Mouse (Mus musculus) midbrain, embryonic 12.5 days (tissue): ENCODE data around the gene Map1s. TPM values are rescaled to one million over a fixed set of nuclear protein-coding genes. Genes with fewer than 3 reads are reported as not detected.

Experiments
- ATAC-seq: fragments of 200-750 bp; cut with Nextera tagmentation; 2 replicates; pipeline ENCODE4 v1.8.0; 2017; ENCODE audit warnings: low read depth, moderate TSS enrichment, moderate library complexity; ENCODE audit not compliant: low FRiP score
- H3K27ac ChIP-seq: fragments of 300-500 bp; sonication (generic); replicated peaks from 2 replicates; pipeline ENCODE4 v1.5.1; 2016; ENCODE audit warnings: mild to moderate bottlenecking
- H3K27me3 ChIP-seq: fragments of 300-500 bp; sonication (generic); 2 replicates; pipeline ENCODE4 v1.6.1; 2016; ENCODE audit warnings: mild to moderate bottlenecking
- H3K36me3 ChIP-seq: fragments of 300-500 bp; sonication (generic); 2 replicates; pipeline ENCODE4 v1.6.1; 2016
- H3K4me1 ChIP-seq: fragments of 300-500 bp; sonication (generic); 2 replicates; pipeline ENCODE4 v1.6.1; 2016
- H3K4me2 ChIP-seq: fragments of 300-500 bp; sonication (generic); replicated peaks from 2 replicates; pipeline ENCODE4 v1.6.1; 2016; ENCODE audit warnings: mild to moderate bottlenecking, moderate library complexity
- H3K4me3 ChIP-seq: fragments of 300-500 bp; sonication (generic); 2 replicates; pipeline ENCODE4 v1.5.1; 2016; ENCODE audit warnings: mild to moderate bottlenecking
- H3K9ac ChIP-seq: fragments of 300-500 bp; sonication (generic); replicated peaks from 2 replicates; pipeline ENCODE4 v1.6.1; 2016; ENCODE audit warnings: mild to moderate bottlenecking, moderate library complexity
- H3K9me3 ChIP-seq: fragments of 300-500 bp; sonication (generic); 2 replicates; pipeline ENCODE4 v1.6.1; 2016; ENCODE audit warnings: mild to moderate bottlenecking
- WGBS: fragments of 180-500 bp; shearing (Covaris S2); methylation state at CpG from one replicate; pipeline ENCODE4 v1.1.7; 2016; 5-methylcytosine and 5-hydroxymethylcytosine counted together
- polyA plus RNA-seq: library from polyadenylated mRNA; unstranded; fragments of >200 nt; fragmentation: Nextera tagmentation; extraction: Ambion mirVana; gene quantifications from 2 replicates; pipeline ENCODE4 v1.2.1, GENCODE M21; 2016

Gene Map1s
- polyA plus RNA-seq, 1 experiment from 2014 or later: 61.0 TPM

GRCm38 (mm10) chr8:70880546-70880945 is 25.2 kb upstream of the Map1s start:
- H3K27me3 ChIP-seq: peaks cover 1% of the 10 kb centered on the region
- H3K4me3 ChIP-seq: no peak overlapping the region
- H3K9me3 ChIP-seq: no peaks in the 10 kb centered on the region
- peaks cover 8% of the 10 kb centered on the region; the same call in 1 of the 2 replicates for H3K4me1 ChIP-seq
- H3K36me3 ChIP-seq: no peaks in the 10 kb centered on the region
- no peak overlapping the region for H3K27ac ChIP-seq
- no peak overlapping the region for H3K4me2 ChIP-seq
- ATAC-seq: no peak
- H3K9ac ChIP-seq: no peak overlapping the region
- 32% methylated on average over 11 of the region's 11 CpGs for WGBS

GRCm38 (mm10) chr8:70884186-70884585 is 21.5 kb upstream of the Map1s start:
- ATAC-seq: no peak
- no peaks in the 10 kb centered on the region for H3K36me3 ChIP-seq
- H3K27me3 ChIP-seq: peaks cover 27% of the 10 kb centered on the region
- H3K4me2 ChIP-seq: no peak overlapping the region
- no peak overlapping the region for H3K9ac ChIP-seq
- H3K4me3 ChIP-seq: no peak overlapping the region
- WGBS: 87% methylated on average over 4 of the region's 4 CpGs
- H3K4me1 ChIP-seq: peaks cover 13% of the 10 kb centered on the region
- H3K9me3 ChIP-seq: no peaks in the 10 kb centered on the region
- no peak overlapping the region for H3K27ac ChIP-seq

GRCm38 (mm10) chr8:70884683-70885082 is 21.0 kb upstream of the Map1s start:
- Histone ChIP-seq H3K4me2 (no peak overlapping the region), H3K9ac (no peak overlapping the region), H3K4me1 (peaks cover 10% of the 10 kb centered on the region), H3K9me3 (no peaks in the 10 kb centered on the region), H3K36me3 (no peaks in the 10 kb centered on the region), H3K27me3 (peaks cover 30% of the 10 kb centered on the region), H3K27ac (no peak overlapping the region), H3K4me3 (no peak overlapping the region)
- no peak for ATAC-seq
- 92% methylated on average over 10 of the region's 10 CpGs for WGBS

- H3K4me2 ChIP-seq: no peak overlapping the region
- H3K4me3 ChIP-seq: no peak overlapping the region
- no peak overlapping the region for H3K9ac ChIP-seq
- peaks cover 5% of the 10 kb centered on the region for H3K4me1 ChIP-seq
- WGBS: 17% methylated on average over 12 of the region's 12 CpGs
- H3K36me3 ChIP-seq: no peaks in the 10 kb centered on the region
- no peaks in the 10 kb centered on the region for H3K9me3 ChIP-seq
- H3K27me3 ChIP-seq: peaks cover 39% of the 10 kb centered on the region
- ATAC-seq: no peak
- H3K27ac ChIP-seq: no peak overlapping the region
Measured at GRCm38 (mm10) chr8:70885612-70886011, 20.1 kb upstream of the Map1s start.

GRCm38 (mm10) chr8:70887669-70888068 is 18.1 kb upstream of the Map1s start:
- ATAC-seq: no peak; the same call in 1 of the 2 replicates
- WGBS: 4% methylated on average over 16 of the region's 18 CpGs
- Histone ChIP-seq H3K9me3 (no peaks in the 10 kb centered on the region), H3K9ac (peak overlapping the region; percentile 32; the same call in 1 of the 2 replicates), H3K4me3 (peak overlapping the region; percentile 17; the same call in 1 of the 2 replicates), H3K36me3 (no peaks in the 10 kb centered on the region), H3K27ac (no peak overlapping the region), H3K4me2 (peak overlapping the region; percentile 39), H3K4me1 (peaks cover 16% of the 10 kb centered on the region), H3K27me3 (peaks cover 59% of the 10 kb centered on the region)

- no peak for ATAC-seq
- Histone ChIP-seq H3K4me2 (no peak overlapping the region), H3K4me3 (no peak overlapping the region), H3K27me3 (peaks cover 82% of the 10 kb centered on the region), H3K4me1 (peaks cover 19% of the 10 kb centered on the region), H3K9ac (no peak overlapping the region), H3K27ac (no peak overlapping the region), H3K9me3 (no peaks in the 10 kb centered on the region), H3K36me3 (peaks cover 25% of the 10 kb centered on the region)
- WGBS: 94% methylated on average over 5 of the region's 5 CpGs
Measured at GRCm38 (mm10) chr8:70890656-70891055, 15.1 kb upstream of the Map1s start.

- WGBS: 11% methylated on average over 21 of the region's 21 CpGs
- Histone ChIP-seq H3K9ac (no peak overlapping the region), H3K4me2 (no peak overlapping the region), H3K9me3 (no peaks in the 10 kb centered on the region), H3K36me3 (peaks cover 27% of the 10 kb centered on the region), H3K4me1 (peaks cover 26% of the 10 kb centered on the region), H3K27ac (no peak overlapping the region), H3K4me3 (no peak overlapping the region), H3K27me3 (peaks cover 75% of the 10 kb centered on the region)
- ATAC-seq: no peak
Measured at GRCm38 (mm10) chr8:70891356-70891755, 14.4 kb upstream of the Map1s start.

- WGBS: 3% methylated on average over 80 of the region's 80 CpGs
- Histone ChIP-seq H3K27ac (no peak within 1 kb of the TSS), H3K4me1 (peaks cover 27% of the 10 kb centered on the region), H3K36me3 (peaks cover 27% of the 10 kb centered on the region), H3K4me2 (peak within 1 kb of the TSS; percentile 50), H3K27me3 (peaks cover 75% of the 10 kb centered on the region), H3K9me3 (no peaks in the 10 kb centered on the region), H3K4me3 (peak within 1 kb of the TSS; percentile 32), H3K9ac (peak within 1 kb of the TSS; percentile 45; the same call in 1 of the 2 replicates)
- ATAC-seq: no peak
Measured at GRCm38 (mm10) chr8:70892022-70892895, 13.5 kb upstream of the Map1s start, which contains the start of gene Slc5a5. Slc5a5 (minus strand) TSS chr8:70892757.

GRCm38 (mm10) chr8:70892896-70893655 is 12.7 kb upstream of the Map1s start:
- Histone ChIP-seq H3K4me2 (peak overlapping the region; percentile 50), H3K4me1 (peaks cover 22% of the 10 kb centered on the region), H3K4me3 (peak overlapping the region; percentile 32), H3K27me3 (peaks cover 69% of the 10 kb centered on the region), H3K27ac (no peak overlapping the region), H3K36me3 (peaks cover 27% of the 10 kb centered on the region), H3K9me3 (no peaks in the 10 kb centered on the region), H3K9ac (peak overlapping the region; percentile 45; the same call in 1 of the 2 replicates)
- 23% methylated on average over 20 of the region's 20 CpGs for WGBS
- no peak for ATAC-seq

GRCm38 (mm10) chr8:70893656-70894384 is 11.9 kb upstream of the Map1s start:
- no peak overlapping the region for H3K4me2 ChIP-seq
- WGBS: 27% methylated on average over 12 of the region's 12 CpGs
- H3K4me3 ChIP-seq: no peak overlapping the region
- H3K9me3 ChIP-seq: no peaks in the 10 kb centered on the region
- H3K27me3 ChIP-seq: peaks cover 62% of the 10 kb centered on the region
- peak; percentile 20; the same call in 1 of the 2 replicates for ATAC-seq
- peaks cover 26% of the 10 kb centered on the region for H3K4me1 ChIP-seq
- no peak overlapping the region; the same call in 1 of the 2 replicates for H3K27ac ChIP-seq
- H3K9ac ChIP-seq: 0 out of 2 replicates have a peak overlapping the region, but pooled peaks have one; percentile 6
- H3K36me3 ChIP-seq: peaks cover 27% of the 10 kb centered on the region

GRCm38 (mm10) chr8:70894385-70894720 is 11.4 kb upstream of the Map1s start:
- Histone ChIP-seq H3K36me3 (peaks cover 27% of the 10 kb centered on the region), H3K4me1 (peaks cover 26% of the 10 kb centered on the region), H3K27ac (no peak overlapping the region; the same call in 1 of the 2 replicates), H3K4me2 (no peak overlapping the region), H3K4me3 (no peak overlapping the region), H3K27me3 (peaks cover 56% of the 10 kb centered on the region), H3K9ac (no peak overlapping the region), H3K9me3 (no peaks in the 10 kb centered on the region)
- ATAC-seq: no peak
- WGBS: 72% methylated on average over 2 of the region's 2 CpGs
